Mouse (Mus musculus) stomach, embryonic 16.5 days (tissue): ENCODE results near the gene Nabp2. TPM values are rescaled to one million over a fixed set of nuclear protein-coding genes. Genes with fewer than 3 reads are reported as not detected.

Experiments
- ATAC-seq: fragments of 200-750 bp; cut with Nextera tagmentation; 2 replicates; pipeline ENCODE4 v1.8.0; 2017; ENCODE audit warnings: moderate number of reproducible peaks, moderate TSS enrichment; ENCODE audit not compliant: insufficient read depth, low FRiP score
- H3K27ac ChIP-seq: fragments of 300-500 bp; sonication (generic); 2 replicates; pipeline ENCODE4 v1.5.1; 2014; ENCODE audit warnings: low read length
- H3K27me3 ChIP-seq: fragments of 300-500 bp; sonication (generic); 2 replicates; pipeline ENCODE4 v1.6.1; 2014; ENCODE audit warnings: low read length, control low read depth, mixed read lengths; ENCODE audit not compliant: control insufficient read depth, insufficient read depth
- H3K36me3 ChIP-seq: fragments of 300-500 bp; sonication (generic); 2 replicates; pipeline ENCODE4 v1.6.1; 2014; ENCODE audit warnings: low read length; ENCODE audit not compliant: control insufficient read depth, insufficient read depth
- H3K4me1 ChIP-seq: fragments of 300-500 bp; sonication (generic); 2 replicates; pipeline ENCODE4 v1.6.1; 2014; ENCODE audit warnings: low read length, control low read depth, mixed read lengths; ENCODE audit not compliant: control insufficient read depth, insufficient read depth
- H3K4me2 ChIP-seq: fragments of 300-500 bp; sonication (generic); 2 replicates; pipeline ENCODE4 v1.6.1; 2014; ENCODE audit warnings: low read depth, low read length, mixed read lengths
- H3K4me3 ChIP-seq: fragments of 300-500 bp; sonication (generic); replicated peaks from 2 replicates; pipeline ENCODE4 v1.5.1; 2014; ENCODE audit warnings: mild to moderate bottlenecking, low read length
- H3K9ac ChIP-seq: fragments of 300-500 bp; sonication (generic); 2 replicates; pipeline ENCODE4 v1.6.1; 2014; ENCODE audit warnings: low read length
- H3K9me3 ChIP-seq: fragments of 300-500 bp; sonication (generic); replicated peaks from 2 replicates; pipeline ENCODE4 v1.6.1; 2016; ENCODE audit warnings: low read length, control low read depth; ENCODE audit not compliant: control insufficient read depth
- WGBS: fragments of 180-500 bp; shearing (Covaris S2); extraction: QIAGEN DNeasy Blood & Tissue Kit; methylation state at CpG from one replicate; pipeline ENCODE4 v1.1.7; 2014; 5-methylcytosine and 5-hydroxymethylcytosine counted together
- polyA plus RNA-seq: library from polyadenylated mRNA; unstranded; fragments of >200 nt; fragmentation: Nextera tagmentation; extraction: Ambion mirVana; gene quantifications from 2 replicates; pipeline ENCODE4 v1.2.1, GENCODE M21; 2015

The Nabp2 gene
- polyA plus RNA-seq, 1 experiment from 2014 or later, result 72.0 TPM

DNA sequence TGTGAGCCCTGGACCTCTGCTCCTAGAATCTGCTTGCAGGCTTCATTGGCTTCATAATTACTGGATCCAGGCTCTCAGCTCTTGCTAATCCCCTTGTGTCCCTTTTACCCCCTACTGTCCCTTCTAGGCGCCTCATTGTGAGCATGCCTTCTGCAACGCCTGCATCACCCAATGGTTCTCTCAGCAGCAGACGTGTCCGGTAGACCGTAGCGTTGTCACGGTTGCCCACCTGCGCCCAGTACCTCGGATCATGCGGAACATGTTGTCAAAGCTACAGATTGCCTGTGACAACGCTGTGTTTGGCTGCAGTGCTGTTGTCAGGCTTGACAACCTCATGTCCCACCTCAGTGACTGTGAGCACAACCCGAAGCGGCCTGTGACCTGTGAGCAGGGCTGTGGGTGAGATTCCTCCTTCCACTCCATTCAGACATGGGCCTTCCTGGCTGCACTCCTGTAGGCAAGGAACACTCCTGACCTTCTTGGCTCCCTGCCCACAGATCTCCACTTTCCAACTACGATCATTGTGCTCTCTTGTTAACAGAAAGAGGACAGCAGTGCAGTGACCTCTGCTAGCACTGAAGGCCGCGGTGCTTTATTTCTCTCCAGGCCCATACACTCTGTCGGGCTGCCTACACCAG lies 24.0 kb upstream of the Nabp2 start:
- H3K9me3 ChIP-seq, result no peaks in the 10 kb centered on the region
- no peak for ATAC-seq
- no peaks in the 10 kb centered on the region for H3K27me3 ChIP-seq
- H3K27ac ChIP-seq, result no peak overlapping the region
- H3K36me3 ChIP-seq, result peaks cover 13% of the 10 kb centered on the region; the same call in 1 of the 2 replicates
- H3K4me1 ChIP-seq, result no peaks in the 10 kb centered on the region
- WGBS, result 89% methylated on average over 17 of the region's 17 CpGs
- H3K4me3 ChIP-seq, result no peak overlapping the region
- no peak overlapping the region for H3K4me2 ChIP-seq
- no peak overlapping the region for H3K9ac ChIP-seq

DNA sequence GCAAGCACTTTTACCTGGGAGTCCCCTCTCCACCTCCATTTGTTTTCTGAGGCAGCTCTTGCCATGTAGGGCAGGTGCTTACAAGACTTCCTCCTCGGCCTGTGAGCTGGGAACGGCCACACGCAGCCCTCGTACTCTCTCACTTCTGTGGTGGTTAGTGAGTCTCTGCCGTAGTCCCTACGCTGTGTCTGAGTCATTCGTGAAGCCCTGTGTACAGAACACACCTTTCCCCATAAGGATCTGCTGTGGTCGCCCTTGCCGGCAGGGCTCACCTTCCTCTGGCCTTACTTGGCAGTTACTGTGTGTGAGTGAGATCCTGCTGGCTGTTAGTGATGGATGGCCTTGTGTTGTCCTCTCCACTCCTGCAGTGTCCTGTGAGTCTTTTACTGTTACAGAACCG lies 23.4 kb upstream of the Nabp2 start:
- 77% methylated on average over 10 of the region's 10 CpGs for WGBS

DNA sequence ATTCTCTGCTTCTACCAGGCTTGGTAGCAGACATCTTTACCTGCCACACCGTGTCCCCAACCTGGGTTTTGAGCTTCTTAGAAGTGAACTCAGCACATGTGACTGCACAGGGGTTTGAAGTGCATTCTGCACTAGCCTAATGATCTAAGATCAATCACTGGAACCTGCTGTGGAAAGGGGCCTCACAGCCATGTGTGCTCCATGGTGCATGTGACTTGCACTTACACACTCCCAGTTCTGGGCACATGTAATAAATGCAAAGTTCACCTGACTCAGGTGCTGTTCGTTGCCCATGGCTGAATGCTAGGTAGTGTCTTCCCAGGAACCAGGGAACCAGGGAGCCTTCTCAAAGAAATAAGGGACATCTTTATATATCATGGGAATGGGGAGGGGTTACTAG lies 22.1 kb upstream of the Nabp2 start:
- H3K9me3 ChIP-seq, result no peaks in the 10 kb centered on the region
- H3K4me2 ChIP-seq, result no peak overlapping the region
- H3K27ac ChIP-seq, result no peak overlapping the region
- no peak overlapping the region for H3K9ac ChIP-seq
- no peak for ATAC-seq
- no peaks in the 10 kb centered on the region for H3K4me1 ChIP-seq
- peaks cover 13% of the 10 kb centered on the region; the same call in 1 of the 2 replicates for H3K36me3 ChIP-seq
- no peaks in the 10 kb centered on the region for H3K27me3 ChIP-seq
- WGBS, result 92% methylated on average over 2 of the region's 2 CpGs
- no peak overlapping the region for H3K4me3 ChIP-seq

More for the DNA sequence above, 23.4 kb upstream of the Nabp2 start:
- no peak overlapping the region for H3K4me2 ChIP-seq
- no peak for ATAC-seq
- no peaks in the 10 kb centered on the region for H3K9me3 ChIP-seq
- no peak overlapping the region for H3K27ac ChIP-seq
- H3K9ac ChIP-seq, result no peak overlapping the region
- H3K27me3 ChIP-seq, result no peaks in the 10 kb centered on the region
- no peak overlapping the region for H3K4me3 ChIP-seq
- H3K4me1 ChIP-seq, result no peaks in the 10 kb centered on the region
- H3K36me3 ChIP-seq, result peaks cover 13% of the 10 kb centered on the region; the same call in 1 of the 2 replicates

DNA sequence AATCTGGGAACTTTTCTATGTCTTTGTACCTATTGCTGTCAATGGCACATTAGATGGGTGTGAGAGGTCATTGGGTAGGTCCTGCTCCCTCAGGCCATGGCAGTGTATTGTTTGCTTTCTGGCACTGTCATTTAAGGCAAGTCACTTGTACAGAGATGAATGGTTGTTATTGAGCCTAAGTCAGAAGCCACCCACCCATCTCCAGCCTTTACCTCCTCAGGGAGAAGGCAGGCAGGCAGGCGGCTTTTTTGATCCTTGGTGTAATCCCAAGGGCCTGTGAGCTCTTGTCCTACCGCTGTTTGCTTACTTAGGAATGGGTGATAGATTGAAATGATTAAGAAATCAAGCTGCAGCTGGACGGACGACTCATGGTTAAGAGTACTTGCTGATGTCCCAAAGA lies 18.2 kb upstream of the Nabp2 start:
- no peak overlapping the region for H3K27ac ChIP-seq
- no peak for ATAC-seq
- WGBS, result 69% methylated on average over 4 of the region's 4 CpGs
- H3K4me2 ChIP-seq, result no peak overlapping the region
- no peaks in the 10 kb centered on the region for H3K27me3 ChIP-seq
- H3K4me3 ChIP-seq, result no peak overlapping the region
- no peak overlapping the region for H3K9ac ChIP-seq
- H3K9me3 ChIP-seq, result no peaks in the 10 kb centered on the region
- H3K4me1 ChIP-seq, result no peaks in the 10 kb centered on the region
- 0 out of 2 replicates have a peak, but pooled peaks cover 4% of the 10 kb centered on the region for H3K36me3 ChIP-seq

DNA sequence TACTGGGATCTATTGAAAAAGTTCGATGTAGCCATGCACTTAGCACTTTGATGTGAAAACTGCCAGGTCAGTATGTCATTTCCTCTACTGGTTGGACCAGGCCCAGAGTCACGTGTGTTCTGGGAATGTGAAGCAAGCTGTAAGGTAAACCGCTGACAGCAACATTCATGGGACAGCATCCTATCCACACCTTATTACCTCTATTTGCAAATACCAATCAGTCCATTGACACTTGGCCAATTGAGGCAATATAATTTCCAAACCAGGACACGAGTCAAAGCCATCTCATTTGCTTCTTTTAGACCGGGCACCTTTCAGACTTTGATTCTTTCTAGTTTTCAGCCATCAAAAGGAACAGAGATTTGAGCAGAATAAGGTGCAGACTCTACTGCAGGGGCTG lies 17.8 kb upstream of the Nabp2 start:
- Histone ChIP-seq H3K36me3 (peaks cover 4% of the 10 kb centered on the region; the same call in 1 of the 2 replicates), H3K27me3 (no peaks in the 10 kb centered on the region), H3K27ac (no peak overlapping the region), H3K9ac (no peak overlapping the region), H3K4me3 (no peak overlapping the region), H3K4me1 (no peaks in the 10 kb centered on the region), H3K4me2 (no peak overlapping the region), H3K9me3 (no peaks in the 10 kb centered on the region)
- WGBS, result 88% methylated on average over 5 of the region's 5 CpGs
- no peak for ATAC-seq

DNA sequence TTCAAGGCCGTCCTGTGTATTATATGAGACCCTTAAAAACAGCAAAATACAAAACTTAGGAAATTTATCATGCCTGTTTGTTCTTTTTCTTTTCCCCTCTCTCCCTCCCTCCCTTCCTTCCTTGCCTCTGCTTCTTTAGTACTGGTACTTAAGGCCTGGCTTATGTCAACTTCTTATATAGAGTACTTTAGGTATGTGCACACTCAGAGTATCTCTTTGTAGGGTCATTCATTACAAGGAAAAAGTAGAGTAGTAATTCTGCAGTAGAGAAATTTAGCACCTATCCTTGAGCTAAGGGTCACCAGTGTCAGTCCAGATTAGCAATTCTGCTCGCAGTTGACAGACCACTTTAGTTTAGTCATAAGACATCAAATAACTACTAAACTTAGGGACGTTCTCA lies 14.0 kb upstream of the Nabp2 start:
- Histone ChIP-seq H3K36me3 (peaks cover 7% of the 10 kb centered on the region; the same call in 1 of the 2 replicates), H3K4me3 (no peak overlapping the region), H3K27me3 (no peaks in the 10 kb centered on the region), H3K4me2 (no peak overlapping the region), H3K9ac (no peak overlapping the region), H3K27ac (no peak overlapping the region), H3K4me1 (no peaks in the 10 kb centered on the region), H3K9me3 (no peaks in the 10 kb centered on the region)
- ATAC-seq, result no peak
- whole genome bisulfite sequencing, result 82% methylated on average over 3 of the region's 3 CpGs

DNA sequence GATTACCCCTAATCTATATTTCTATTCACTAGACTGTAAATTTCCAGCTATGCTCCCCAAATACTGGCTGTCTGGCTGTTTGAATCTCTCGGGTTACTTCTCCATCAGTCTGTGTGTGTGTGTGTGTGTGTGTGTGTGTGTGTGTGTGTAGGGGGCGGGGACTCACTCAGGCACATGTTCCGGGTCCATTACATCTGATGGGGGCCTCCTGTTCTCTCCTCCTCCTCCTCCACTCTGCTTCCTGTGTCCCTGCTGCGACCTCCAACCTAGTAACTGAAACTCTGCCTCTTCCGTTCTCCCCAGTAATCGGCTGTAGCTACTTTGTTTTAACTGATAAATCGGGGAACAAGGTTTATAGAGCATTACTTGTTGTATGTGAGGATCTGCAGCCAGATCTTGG lies 13.3 kb upstream of the Nabp2 start:
- no peaks in the 10 kb centered on the region for H3K27me3 ChIP-seq
- H3K4me3 ChIP-seq, result no peak overlapping the region
- peaks cover 7% of the 10 kb centered on the region; the same call in 1 of the 2 replicates for H3K36me3 ChIP-seq
- 28% methylated on average over 7 of the region's 7 CpGs for WGBS
- no peak overlapping the region for H3K4me2 ChIP-seq
- H3K4me1 ChIP-seq, result no peaks in the 10 kb centered on the region
- no peaks in the 10 kb centered on the region for H3K9me3 ChIP-seq
- ATAC-seq, result peak; percentile 47; the same call in 1 of the 2 replicates
- H3K27ac ChIP-seq, result no peak overlapping the region; the same call in 1 of the 2 replicates
- H3K9ac ChIP-seq, result no peak overlapping the region

DNA sequence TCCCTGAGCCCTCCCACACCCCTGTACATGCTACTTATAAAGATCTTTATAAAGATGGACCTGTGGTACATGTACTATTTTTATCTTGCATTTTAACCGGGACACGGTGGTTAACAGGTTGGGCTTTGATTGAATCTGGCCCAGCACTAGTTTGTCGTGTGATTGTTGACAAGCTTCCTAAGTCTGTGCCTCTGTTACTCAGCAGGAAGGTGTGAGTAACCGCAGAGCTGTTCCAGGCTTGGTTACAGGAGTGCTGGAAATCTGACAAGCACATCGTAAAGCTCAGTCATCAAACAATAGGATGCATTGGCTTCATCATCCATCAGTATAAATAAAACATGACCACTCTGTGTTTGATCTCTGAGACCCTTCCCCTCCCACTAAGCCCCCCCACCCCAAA lies 11.1 kb upstream of the Nabp2 start:
- no peak overlapping the region for H3K4me3 ChIP-seq
- 68% methylated on average over 5 of the region's 5 CpGs for WGBS
- H3K27ac ChIP-seq, result no peak overlapping the region
- H3K36me3 ChIP-seq, result peaks cover 7% of the 10 kb centered on the region; the same call in 1 of the 2 replicates
- no peaks in the 10 kb centered on the region for H3K9me3 ChIP-seq
- ATAC-seq, result no peak
- no peaks in the 10 kb centered on the region for H3K27me3 ChIP-seq
- no peak overlapping the region for H3K9ac ChIP-seq
- no peak overlapping the region for H3K4me2 ChIP-seq
- H3K4me1 ChIP-seq, result no peaks in the 10 kb centered on the region

DNA sequence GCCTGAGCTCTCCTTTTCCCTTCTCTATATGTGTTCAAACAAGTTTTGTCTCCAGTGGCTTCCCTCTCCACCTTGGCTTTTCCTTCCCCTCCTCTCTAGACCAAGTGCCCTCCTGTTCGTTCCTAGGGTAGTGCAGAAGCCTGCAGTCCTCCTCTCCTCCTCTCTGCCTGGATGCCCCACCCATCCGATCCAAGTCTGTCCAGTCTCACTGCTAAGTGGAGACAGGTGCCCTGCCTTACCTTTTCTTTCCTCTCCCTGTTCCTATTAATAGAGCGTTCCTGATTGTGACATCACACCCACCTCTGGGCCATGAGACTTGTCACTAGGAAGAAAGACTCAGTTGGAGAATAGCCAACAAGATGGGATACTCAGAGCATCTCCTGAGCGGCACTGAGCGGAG lies 3.6 kb upstream of the Nabp2 start:
- peaks cover 18% of the 10 kb centered on the region for H3K4me1 ChIP-seq
- no peak overlapping the region for H3K9ac ChIP-seq
- H3K27me3 ChIP-seq, result no peaks in the 10 kb centered on the region
- H3K4me2 ChIP-seq, result no peak overlapping the region
- H3K4me3 ChIP-seq, result no peak overlapping the region
- H3K36me3 ChIP-seq, result peaks cover 7% of the 10 kb centered on the region; the same call in 1 of the 2 replicates
- H3K27ac ChIP-seq, result no peak overlapping the region
- H3K9me3 ChIP-seq, result no peaks in the 10 kb centered on the region
- 80% methylated on average over 5 of the region's 5 CpGs for WGBS
- no peak for ATAC-seq
